Mouse (Mus musculus) CH12.LX (cell line): ENCODE results near the gene Htr1f. TPM values are rescaled to one million over a fixed set of nuclear protein-coding genes. Genes with fewer than 3 reads are reported as not detected.

Source experiments
- DNase-seq: peaks from one replicate; pipeline ENCODE4 v3.0.0-alpha.2; 2013; ENCODE audit errors: extremely low read depth
- H3K27ac ChIP-seq: 2 replicates; pipeline ENCODE4 v1.5.1; 2012; ENCODE audit warnings: low read depth, mild to moderate bottlenecking, control low read depth, moderate library complexity; ENCODE audit not compliant: insufficient read depth
- H3K27me3 ChIP-seq: replicated peaks from 2 replicates; pipeline ENCODE3; 2012; ENCODE audit warnings: inconsistent platforms
- H3K36me3 ChIP-seq, 2 experiments: replicated peaks in 1 of 2; 2 replicates each; pipeline versions ENCODE3 to v1.6.1; 2012; ENCODE audit warnings: inconsistent platforms in 1 of 2, low read length in 1 of 2, mild to moderate bottlenecking in 1 of 2, mixed read lengths in 1 of 2, moderate library complexity in 1 of 2; ENCODE audit not compliant: control insufficient read depth in 1 of 2, insufficient read depth in 1 of 2
- H3K4me1 ChIP-seq, 2 experiments: 2 replicates each; pipeline ENCODE4 v1.6.1; 2012; ENCODE audit warnings: inconsistent platforms in 1 of 2, moderate library complexity in 1 of 2; ENCODE audit not compliant: insufficient read depth in 2 of 2, control insufficient read depth in 1 of 2
- H3K4me2 ChIP-seq: 2 replicates; pipeline ENCODE4 v1.6.1; 2012; ENCODE audit warnings: low read depth, mild to moderate bottlenecking, control low read depth; ENCODE audit not compliant: poor library complexity, insufficient read depth, severe bottlenecking
- H3K4me3 ChIP-seq, 3 experiments: fragments of 150-350 bp in 1 of 3; sonication (generic) in 1 of 3; replicated peaks in 1 of 3; 2 replicates each; pipeline versions ENCODE3 to v1.5.1; 2011 to 2012; ENCODE audit warnings: low read depth in 2 of 3, low read length in 2 of 3, mild to moderate bottlenecking in 2 of 3, moderate library complexity in 2 of 3, control low read depth in 1 of 3, improper control_type of control experiment in 1 of 3, inconsistent platforms in 1 of 3, mixed read lengths in 1 of 3; ENCODE audit not compliant: poor library complexity in 1 of 3
- H3K79me2 ChIP-seq: replicated peaks from 2 replicates; pipeline ENCODE4 v1.6.1; 2012; ENCODE audit warnings: mild to moderate bottlenecking, moderate library complexity; ENCODE audit not compliant: control insufficient read depth, poor library complexity, insufficient read depth, severe bottlenecking; ENCODE audit errors: extremely low read depth
- H3K9ac ChIP-seq: 2 replicates; pipeline ENCODE4 v1.6.1; 2012; ENCODE audit warnings: low read depth, mild to moderate bottlenecking, control low read depth, moderate library complexity; ENCODE audit not compliant: insufficient read depth
- H3K9me3 ChIP-seq: replicated peaks from 2 replicates; pipeline ENCODE3; 2012; ENCODE audit warnings: low read length, inconsistent platforms, mixed read lengths
- BHLHE40 ChIP-seq: IDR thresholded peaks from 2 replicates; pipeline ENCODE4 v1.6.1; 2011; ENCODE audit warnings: mild to moderate bottlenecking, low read depth, low read length, improper control_type of control experiment
- CHD2 ChIP-seq: IDR thresholded peaks from 2 replicates; pipeline ENCODE4 v1.6.1; 2011; ENCODE audit warnings: low read length, improper control_type of control experiment
- ELF1 ChIP-seq: IDR thresholded peaks from 2 replicates; pipeline ENCODE4 v1.6.1; 2014; ENCODE audit warnings: low read depth, mild to moderate bottlenecking, inconsistent platforms, low read length, improper control_type of control experiment
- EP300 ChIP-seq: IDR thresholded peaks from 2 replicates; pipeline ENCODE4 v1.6.1; 2011; ENCODE audit warnings: low read length, improper control_type of control experiment
- ETS1 ChIP-seq: conservative IDR thresholded peaks from 2 replicates; pipeline ENCODE4 v1.6.1; 2012; ENCODE audit warnings: low read depth, mild to moderate bottlenecking, inconsistent platforms, low read length, improper control_type of control experiment, moderate library complexity
- GABPA ChIP-seq: IDR thresholded peaks from 2 replicates; pipeline ENCODE4 v1.6.1; 2012; ENCODE audit warnings: low read depth, low read length, improper control_type of control experiment, inconsistent platforms; ENCODE audit not compliant: insufficient replicate concordance
- JUND ChIP-seq: conservative IDR thresholded peaks from 2 replicates; pipeline ENCODE4 v1.6.1; 2011; ENCODE audit warnings: low read depth, low read length, improper control_type of control experiment
- KAT2A ChIP-seq: IDR thresholded peaks from 2 replicates; pipeline ENCODE4 v1.6.1; 2012; ENCODE audit warnings: low read length, improper control_type of control experiment, inconsistent platforms; ENCODE audit not compliant: insufficient replicate concordance
- MAZ ChIP-seq: IDR thresholded peaks from 2 replicates; pipeline ENCODE4 v1.6.1; 2012; ENCODE audit warnings: low read depth, mild to moderate bottlenecking, inconsistent platforms, low read length, improper control_type of control experiment, moderate library complexity
- MYC ChIP-seq: IDR thresholded peaks from 2 replicates; pipeline ENCODE4 v1.6.1; 2011; ENCODE audit warnings: low read depth, mild to moderate bottlenecking, improper control_type of control experiment, low read length
- PAX5 ChIP-seq: IDR thresholded peaks from 2 replicates; pipeline ENCODE4 v1.6.1; 2012; ENCODE audit warnings: low read length, inconsistent platforms, mixed read lengths
- POLR2AphosphoS2 ChIP-seq: IDR thresholded peaks from 2 replicates; pipeline ENCODE4 v1.6.1; 2011; ENCODE audit warnings: low read depth, low read length, improper control_type of control experiment
- RCOR1 ChIP-seq: conservative IDR thresholded peaks from 2 replicates; pipeline ENCODE4 v1.6.1; 2012; ENCODE audit warnings: low read depth, mild to moderate bottlenecking, inconsistent platforms, low read length, improper control_type of control experiment
- SMC3 ChIP-seq: IDR thresholded peaks from 2 replicates; pipeline ENCODE4 v1.6.1; 2011; ENCODE audit warnings: low read depth, low read length, improper control_type of control experiment
- TBP ChIP-seq: conservative IDR thresholded peaks from 2 replicates; pipeline ENCODE4 v1.6.1; 2011; ENCODE audit warnings: low read depth, low read length, improper control_type of control experiment
- USF1 ChIP-seq: IDR thresholded peaks from 2 replicates; pipeline ENCODE4 v1.6.1; 2014; ENCODE audit warnings: low read depth, mild to moderate bottlenecking, inconsistent platforms, low read length, improper control_type of control experiment
- dilution Hi-C: fragments of 300-500 bp; cut with MboI; formaldehyde crosslinking; loops from 2 replicates; pipeline ENCODE4 v1.14.3; 2020; ENCODE audit warnings: low sequenced_read_pairs; ENCODE audit not compliant: extremely low pct_unique_long_range_greater_than_20kb, extremely low pct_ligation_motif_present
- in situ Hi-C: fragments of 300-500 bp; cut with MboI; formaldehyde crosslinking; loops from 3 replicates; pipeline ENCODE4 v1.14.3; 2019; ENCODE audit warnings: low sequenced_read_pairs, low pct_ligation_motif_present, low pct_unique_long_range_greater_than_20kb, mixed read lengths
- polyA plus RNA-seq: library from polyadenylated mRNA; unstranded; fragments of >175 nt; gene quantifications from 2 replicates; pipeline ENCODE4 v1.2.1, GENCODE M21; 2012; ENCODE audit warnings: low read depth; ENCODE audit not compliant: insufficient read length
- total RNA-seq, 2 experiments: library from RNA; depleted of rRNA; stranded (reverse); fragments of 300-350 nt in 1 of 2; fragments of >200 nt in 1 of 2; gene quantifications; 2 replicates each; pipeline ENCODE4 v1.2.3; 2012 to 2014

Gene Htr1f
- total and polyA plus RNA-seq, 3 experiments = not detected

DNA sequence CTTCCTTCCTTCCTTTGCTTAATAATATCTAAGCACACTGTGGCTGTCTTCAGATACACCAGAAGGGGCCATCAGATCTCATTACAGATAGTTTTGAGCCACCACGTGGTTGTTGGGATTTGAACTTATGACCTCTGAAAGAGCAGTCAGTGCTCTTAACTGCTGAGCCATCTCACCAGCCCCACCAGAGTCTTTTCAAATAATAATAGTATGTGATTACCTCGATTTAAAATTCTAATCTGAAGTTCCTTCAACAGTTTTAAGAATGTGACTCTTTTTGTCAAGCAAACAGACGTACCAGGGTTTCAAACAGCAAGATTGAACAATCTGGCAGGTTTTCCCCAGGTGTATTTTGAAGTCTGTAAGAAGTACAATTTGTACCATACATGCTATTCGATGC, 220.1 kb downstream of the Htr1f start:
- in situ Hi-C loops = no loop called here
- Histone ChIP-seq H3K27me3 (no peaks in the 10 kb centered on the region), H3K4me3 (no peak overlapping the region), H3K27ac (no peak overlapping the region), H3K4me1 (peaks cover 2 to 9% of the 10 kb centered on the region in 2 experiments; a peak in 3 of 4 replicates), H3K9me3 (peaks cover 9% of the 10 kb centered on the region), H3K9ac (no peak overlapping the region), H3K79me2 (no peaks in the 10 kb centered on the region), H3K36me3 (no peaks in the 10 kb centered on the region), H3K4me2 (no peak overlapping the region)
- dilution Hi-C loops = no loop called here
- no peak for TF ChIP-seq EP300
- no peak for TF ChIP-seq ELF1
- no peak for TF ChIP-seq TBP
- TF ChIP-seq ETS1 = no peak
- DNase-seq = no peak

DNA sequence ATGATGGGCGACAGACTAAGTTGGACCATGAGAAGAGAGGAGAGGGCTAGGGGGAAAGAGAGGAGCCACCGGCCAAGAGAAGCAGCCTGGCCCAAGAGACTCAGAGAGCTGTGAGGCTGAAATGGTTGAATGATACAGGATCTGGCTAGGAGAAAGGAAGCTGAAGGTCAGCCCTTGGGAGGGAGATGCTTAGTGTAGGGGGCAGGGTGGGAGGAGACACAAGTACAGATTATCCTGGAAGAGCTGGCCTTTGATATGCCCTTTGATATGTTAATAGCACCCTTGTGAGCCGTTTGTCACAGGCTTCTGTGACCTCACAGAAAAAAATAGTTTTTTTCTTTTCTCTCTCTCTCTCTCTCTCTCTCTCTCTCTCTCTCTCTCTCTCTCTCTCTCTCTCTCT, 220.5 kb downstream of the Htr1f start:
- H3K27ac ChIP-seq = no peak overlapping the region; the same call in 1 of the 2 replicates
- no peaks in the 10 kb centered on the region for H3K36me3 ChIP-seq
- peaks cover 2 to 9% of the 10 kb centered on the region in 2 experiments; a peak in 3 of 4 replicates for H3K4me1 ChIP-seq
- dilution Hi-C loops (no loop called here), in situ Hi-C loops (no loop called here)
- no peak overlapping the region for H3K4me3 ChIP-seq
- DNase-seq = no peak
- H3K9ac ChIP-seq = no peak overlapping the region
- TF ChIP-seq GABPA = no peak
- no peak for TF ChIP-seq RCOR1
- TF ChIP-seq BHLHE40 = no peak
- no peak for TF ChIP-seq CHD2
- TF ChIP-seq PAX5 = no peak
- TF ChIP-seq POLR2AphosphoS2 = no peak
- no peak for TF ChIP-seq USF1
- TF ChIP-seq JUND = no peak
- TF ChIP-seq MAZ = no peak
- no peak for TF ChIP-seq SMC3
- no peak for TF ChIP-seq KAT2A
- no peak for TF ChIP-seq ETS1
- TF ChIP-seq MYC = no peak
- H3K27me3 ChIP-seq = no peaks in the 10 kb centered on the region
- no peak overlapping the region for H3K4me2 ChIP-seq
- no peaks in the 10 kb centered on the region for H3K79me2 ChIP-seq
- peaks cover 9% of the 10 kb centered on the region for H3K9me3 ChIP-seq
